Mouse (Mus musculus) CH12F3 (cell line): Measurements from ENCODE around the gene Rdh16f1.
"Not testable (repeated sequence)": the region's sequence is repeated elsewhere in the genome, so short reads cannot be mapped to it uniquely, and the experiment has no call there.

ENCODE experiments used
- in situ Hi-C: fragments of 300-500 bp; cut with MboI; formaldehyde crosslinking; loops from 2 replicates; pipeline ENCODE4 v1.14.3; 2020; ENCODE audit warnings: low sequenced_read_pairs

Rdh16f1 gene

DNA sequence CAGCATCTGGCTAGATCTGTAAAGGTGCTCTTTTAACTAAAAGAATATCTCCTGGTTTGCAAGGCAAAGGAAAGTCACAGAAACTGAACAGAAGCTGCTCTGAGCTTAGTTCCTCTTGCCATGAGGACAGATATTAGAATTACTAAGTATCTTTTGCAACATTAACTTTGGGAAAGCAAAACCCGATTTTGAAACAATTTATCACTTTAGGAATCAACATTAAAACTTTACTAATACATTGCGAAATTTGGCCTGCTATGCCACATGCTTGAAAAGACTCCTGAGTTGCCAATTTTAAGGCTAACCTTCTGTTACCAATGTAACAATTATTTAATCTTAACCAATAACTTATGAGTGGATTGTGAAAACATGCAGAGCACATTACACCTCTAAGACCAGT lies 62.2 kb downstream of the Rdh16f1 start:
- in situ Hi-C loops: not testable (repeated sequence)

DNA sequence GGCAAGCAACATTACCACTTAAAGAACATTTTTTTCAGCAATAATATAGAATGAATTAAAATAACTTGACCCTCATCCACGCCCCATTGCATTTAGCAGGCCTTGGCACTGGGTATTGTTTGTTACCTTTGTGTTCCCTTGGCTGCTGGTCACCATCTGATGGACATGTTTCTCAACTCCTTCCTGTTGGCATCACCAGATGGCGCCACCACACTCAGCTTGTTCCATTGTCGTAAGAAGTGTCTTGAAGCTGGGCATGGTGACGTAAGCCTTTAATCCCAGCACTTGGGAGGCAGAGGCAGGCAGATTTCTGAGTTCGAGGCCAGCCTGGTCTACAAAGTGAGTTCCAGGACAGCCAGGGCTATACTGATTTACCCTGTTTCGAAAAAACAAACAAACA lies 65.8 kb downstream of the Rdh16f1 start:
- in situ Hi-C loops: no loop called here

DNA sequence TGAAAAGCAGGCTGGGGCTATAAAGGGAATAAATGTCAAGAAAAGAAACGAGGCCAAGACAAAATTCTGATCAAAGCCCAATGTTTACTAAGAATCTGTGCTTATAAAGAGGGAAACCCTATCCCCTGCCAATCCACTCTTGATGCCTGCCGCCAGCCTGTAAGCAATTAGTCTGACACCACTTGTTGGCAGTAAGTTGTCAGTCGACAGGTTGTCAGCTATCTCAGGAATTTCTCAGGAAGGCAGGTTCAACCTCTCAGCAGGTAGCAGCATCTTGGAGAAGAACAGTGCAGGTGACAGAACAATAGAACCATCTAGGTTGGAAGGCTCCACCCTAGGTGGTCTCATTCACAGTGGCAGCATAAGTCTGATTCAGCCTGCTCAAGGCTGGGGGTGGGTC lies 69.5 kb downstream of the Rdh16f1 start:
- in situ Hi-C loops: no loop called here

- in situ Hi-C loops: not testable (repeated sequence)
Observed at GRCm38 (mm10) chr10:127834186-127834585, 74.6 kb downstream of the Rdh16f1 start.

DNA sequence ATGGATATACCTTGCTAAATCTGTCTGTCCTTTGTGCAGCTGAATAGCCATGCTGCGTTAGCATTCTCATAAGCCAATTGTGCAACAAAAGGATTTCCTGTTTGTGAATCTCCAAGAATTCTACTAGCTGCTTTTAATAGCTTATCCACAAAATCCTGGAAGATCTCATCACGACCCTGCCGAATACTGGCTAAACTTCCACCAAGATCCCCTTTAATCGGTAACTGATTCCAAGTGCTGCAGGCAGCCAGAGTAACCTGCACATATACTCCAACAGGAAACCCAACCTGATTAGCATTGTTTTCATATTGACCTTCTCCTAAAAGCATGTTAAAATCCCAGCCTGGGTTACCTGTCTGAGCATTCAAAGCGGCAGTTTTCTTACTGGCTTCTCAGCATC lies 75.7 kb downstream of the Rdh16f1 start:
- in situ Hi-C loops: no loop called here

DNA sequence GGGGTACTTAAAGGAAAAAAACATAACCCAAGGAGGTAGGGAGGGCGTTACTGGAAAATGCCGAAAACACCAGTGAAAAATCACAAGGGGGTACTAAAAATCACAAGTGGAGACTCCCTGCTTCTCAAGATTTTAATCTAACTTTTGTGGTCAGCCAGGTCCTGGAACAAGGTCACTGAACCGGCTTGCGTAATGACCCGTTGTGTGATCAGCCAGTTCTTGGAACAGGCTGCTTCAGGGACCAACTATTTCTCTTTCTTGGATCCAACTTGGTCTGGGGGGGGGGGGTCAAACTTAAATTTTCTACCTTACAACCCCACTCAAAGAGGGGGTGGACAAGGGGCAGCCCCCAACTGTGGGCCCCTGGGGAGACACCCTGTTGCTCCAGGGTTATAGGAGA lies 78.2 kb downstream of the Rdh16f1 start:
- in situ Hi-C loops: not testable (repeated sequence)

DNA sequence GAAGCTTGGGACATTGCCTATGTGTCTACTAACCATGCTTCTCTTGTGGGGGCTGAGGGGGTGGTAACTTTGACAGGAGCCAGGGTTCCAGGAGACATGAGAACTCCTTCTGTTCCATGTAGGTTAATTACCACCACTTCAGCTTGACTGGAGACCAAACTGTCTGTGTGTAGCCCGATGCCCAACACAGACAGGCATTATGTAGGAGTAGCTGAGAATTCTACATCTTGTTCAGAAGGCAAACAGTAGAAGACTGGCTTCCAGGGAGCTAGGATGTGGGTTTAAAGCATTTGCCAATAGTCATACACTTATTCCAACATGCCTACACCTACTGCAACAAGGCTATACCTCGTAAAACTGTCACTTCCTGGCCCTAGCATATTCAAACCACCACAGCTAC lies 79.0 kb downstream of the Rdh16f1 start:
- in situ Hi-C loops: no loop called here

GRCm38 (mm10) chr10:127840776-127841175 lies 81.2 kb downstream of the Rdh16f1 start:
- in situ Hi-C loops: no loop called here
